Mouse (Mus musculus): ENCODE data around the gene Abl2.

Abl2 gene

DNA sequence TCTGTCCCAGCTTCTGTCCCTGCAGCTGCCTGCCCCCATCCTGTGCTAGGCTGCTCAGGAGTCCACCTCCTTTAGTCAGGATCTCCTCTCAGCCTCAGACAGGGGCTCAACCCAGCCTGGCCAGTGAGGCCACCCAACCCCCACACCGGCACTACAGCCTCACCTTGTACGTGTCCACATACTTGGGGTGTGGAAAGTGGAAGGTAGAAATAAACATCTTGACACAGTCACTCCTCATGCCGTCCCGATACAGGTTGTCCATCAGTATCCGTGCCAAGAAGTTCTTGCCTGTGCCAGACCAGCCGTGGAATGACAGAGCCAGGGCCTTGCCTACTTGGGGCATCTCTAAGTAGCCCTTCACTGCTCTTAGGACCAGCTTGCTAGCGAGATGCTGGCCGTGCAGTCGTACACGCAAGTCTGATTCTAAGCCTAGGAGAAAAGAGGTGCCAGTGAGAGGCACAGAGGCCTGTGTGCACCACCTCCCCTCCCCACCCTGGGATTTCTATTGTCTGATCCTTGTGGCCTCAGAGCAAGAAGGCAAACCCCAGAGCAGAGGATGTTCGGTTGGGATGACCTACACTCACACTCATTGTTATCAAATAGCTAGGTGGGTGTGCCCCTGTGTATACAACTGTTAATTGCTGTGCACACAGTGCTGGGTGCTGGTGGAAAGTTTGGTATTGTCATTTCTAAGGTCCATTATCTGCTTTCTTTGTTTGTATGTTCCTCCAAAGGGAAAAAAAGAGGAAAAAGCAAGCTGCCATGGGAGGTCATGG, 110.8 kb downstream of the Abl2 start:
- DNase-seq (ENCODE audit: low read depth, low spot score), result peak; percentile 93

DNA sequence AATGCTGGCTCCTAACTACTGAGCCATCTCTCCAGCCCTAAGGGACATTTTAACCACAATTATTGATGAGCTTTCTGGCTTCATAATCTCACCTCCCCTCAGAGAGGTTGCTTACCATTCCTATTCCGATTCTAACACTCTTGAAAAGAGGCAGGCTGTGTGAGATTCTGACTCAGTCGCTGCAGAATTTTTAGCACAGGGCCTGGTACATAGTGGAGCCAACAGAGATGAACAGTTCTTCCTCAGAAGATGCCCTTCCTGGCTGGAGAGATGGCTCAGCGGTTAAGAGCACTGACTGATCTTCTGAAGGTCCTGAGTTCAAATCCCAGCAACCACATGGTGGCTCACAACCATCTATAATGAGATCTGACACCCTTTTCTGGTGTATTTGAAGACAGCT, 113.3 kb downstream of the Abl2 start:
- DNase-seq (ENCODE audit: low read depth, low spot score), result no peak

DNA sequence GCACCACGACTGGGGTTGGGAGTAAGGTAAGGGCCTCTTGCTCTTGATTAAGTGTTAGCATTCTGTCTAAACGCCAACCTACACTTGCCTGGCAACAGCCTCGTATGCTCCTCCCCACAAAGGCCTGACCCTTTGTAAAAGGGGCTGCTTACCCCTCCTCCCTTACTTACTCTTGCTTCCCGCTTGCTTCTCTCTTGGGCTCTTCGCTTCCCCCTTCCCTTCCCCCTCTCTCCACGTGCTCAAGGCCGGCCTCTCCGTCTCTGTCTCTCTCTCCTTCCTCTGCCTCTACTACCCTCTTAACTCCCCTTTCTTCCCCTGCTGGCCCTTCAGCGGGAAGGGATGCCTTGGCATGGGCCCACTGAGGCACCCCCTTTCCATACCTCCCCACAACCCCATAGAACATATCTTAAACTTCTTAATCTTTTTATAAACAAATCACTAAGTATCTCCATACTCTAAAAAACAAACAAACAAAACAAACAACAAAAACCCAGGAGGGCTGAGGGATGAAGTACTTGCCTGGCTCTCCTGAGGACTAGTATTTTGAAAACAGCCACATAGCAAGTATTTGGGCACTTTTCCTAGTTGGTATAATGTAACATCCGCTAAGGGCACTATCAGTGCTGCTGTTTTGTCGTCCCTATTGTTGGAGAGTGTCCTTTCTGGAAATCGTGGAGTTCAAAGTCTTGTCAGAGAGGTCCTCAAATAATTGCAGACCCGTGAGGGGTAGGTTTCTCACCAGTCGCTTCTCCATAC, 114.3 kb downstream of the Abl2 start:
- DNase-seq (ENCODE audit: low read depth, low spot score), result peak; percentile 86

DNA sequence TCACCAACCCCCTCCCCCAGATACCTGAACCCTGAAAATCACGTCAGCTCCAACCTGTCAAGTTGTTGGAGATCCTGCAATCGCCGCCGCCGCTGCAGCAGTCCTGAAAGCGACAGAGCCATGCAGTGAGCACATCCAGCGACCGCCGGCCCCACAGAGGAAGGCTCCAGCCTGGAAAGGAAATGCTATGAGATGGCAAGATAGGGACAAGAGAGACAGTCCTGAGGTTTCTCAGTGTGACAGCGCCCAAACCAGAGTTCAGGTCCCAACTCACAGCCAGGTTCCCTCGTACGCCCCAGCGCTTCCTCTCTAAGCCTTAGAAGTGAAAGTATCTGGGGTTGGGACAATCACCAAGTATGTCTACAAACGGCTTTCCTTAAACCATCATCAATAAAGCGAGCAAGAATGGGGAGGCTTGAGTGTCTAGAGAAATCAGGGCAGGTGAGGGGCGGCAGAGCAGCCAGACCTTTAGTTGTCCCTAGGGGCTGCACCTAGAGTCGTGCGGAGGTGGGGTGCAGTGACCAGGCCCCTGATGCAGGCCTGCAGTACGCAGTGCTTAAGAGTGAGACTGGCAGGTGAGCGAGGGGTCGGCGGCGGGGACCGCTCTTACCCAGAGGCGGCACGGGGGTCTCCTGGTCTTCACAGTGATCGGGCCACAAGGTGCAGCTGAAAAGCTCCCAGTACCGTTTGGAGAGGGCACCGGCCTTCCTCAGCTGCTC, 115.0 kb downstream of the Abl2 start:
- DNase-seq (ENCODE audit: low read depth, low spot score), result peak; percentile 37

DNA sequence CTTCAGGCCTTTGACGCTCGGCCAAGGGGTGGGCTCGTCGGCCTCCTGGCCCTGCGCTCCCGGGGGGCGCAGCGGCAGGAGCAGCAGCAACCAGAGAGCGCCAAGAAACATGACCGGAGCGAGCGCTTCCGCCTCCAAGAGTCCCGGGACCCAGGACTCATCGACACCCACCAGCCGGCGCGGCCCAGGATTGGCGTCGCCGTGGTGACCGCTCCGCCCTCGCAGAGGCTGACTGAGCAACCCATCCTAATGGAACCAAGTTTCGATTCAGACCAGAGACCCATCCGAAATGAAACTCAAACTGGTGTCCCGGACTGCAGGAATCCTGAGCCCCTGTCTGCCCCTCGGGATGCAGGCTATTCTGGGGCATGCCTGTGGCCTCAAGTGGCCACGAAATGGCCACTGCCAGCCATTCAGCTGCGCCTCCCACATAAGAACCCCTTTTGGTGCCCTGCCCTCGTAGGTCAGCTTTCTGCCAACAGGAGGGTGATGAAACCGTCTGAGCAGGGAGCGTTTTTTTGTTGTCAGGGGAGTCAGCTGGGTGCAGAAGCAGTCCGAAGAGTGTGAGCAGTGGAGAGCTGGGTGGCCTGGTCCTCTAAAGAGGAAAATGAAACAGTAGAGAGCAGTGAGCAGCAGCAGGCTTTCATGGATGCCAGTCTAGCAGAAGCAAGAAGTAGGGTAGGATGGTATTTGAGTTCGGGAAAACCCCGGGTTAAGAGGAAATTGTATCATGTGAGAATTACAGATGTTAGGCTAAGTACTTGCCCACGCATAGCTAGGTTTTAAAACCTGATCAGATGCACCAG, 115.8 kb downstream of the Abl2 start, which contains the start of gene Tor3a:
Gene Tor3a (minus strand): TSS at position 162 of the 806 bp plus-strand sequence.
- peak; percentile 67 for DNase-seq (ENCODE audit: low read depth, low spot score)

DNA sequence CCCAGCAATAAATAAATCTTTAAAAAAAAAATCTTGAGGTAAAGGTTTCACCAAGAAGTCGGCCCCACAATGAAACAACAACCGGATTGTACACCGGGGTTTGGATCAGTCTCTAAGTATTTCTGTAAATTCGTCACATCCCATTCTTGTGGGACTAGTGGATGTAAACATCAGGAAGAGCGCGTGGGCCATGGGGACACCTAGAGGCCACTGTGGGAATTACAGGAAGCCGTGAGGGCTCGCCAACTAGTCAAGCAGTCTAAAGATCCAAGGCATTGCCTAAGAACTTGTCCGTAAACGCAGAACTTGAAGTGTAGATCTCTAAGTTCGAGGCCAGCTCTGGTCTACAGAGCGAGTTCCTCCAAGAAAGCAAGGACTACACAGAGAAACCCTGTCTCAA, 117.6 kb downstream of the Abl2 start:
- DNase-seq (ENCODE audit: low read depth, low spot score), result peak; percentile 95

DNA sequence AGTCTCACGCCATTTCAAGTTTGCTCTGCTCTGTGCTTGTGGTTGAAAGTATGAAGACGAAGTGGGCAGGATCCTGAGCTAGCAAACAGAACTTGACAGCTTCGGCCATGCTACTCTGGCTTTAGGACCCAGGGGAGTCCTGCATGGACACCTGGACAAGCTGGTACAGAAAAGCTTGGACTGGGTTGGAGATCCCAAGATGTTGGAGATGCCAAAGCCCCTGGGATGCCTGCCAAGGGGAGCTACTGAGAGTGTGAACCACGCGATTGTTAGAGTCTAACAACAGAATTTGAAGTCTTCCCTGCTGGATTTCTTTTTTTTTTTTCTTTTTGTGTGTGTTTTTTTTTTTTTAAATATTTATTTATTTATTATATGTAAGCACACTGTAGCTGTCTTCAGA, 118.0 kb downstream of the Abl2 start:
- DNase-seq (ENCODE audit: low read depth, low spot score), result no peak

DNA sequence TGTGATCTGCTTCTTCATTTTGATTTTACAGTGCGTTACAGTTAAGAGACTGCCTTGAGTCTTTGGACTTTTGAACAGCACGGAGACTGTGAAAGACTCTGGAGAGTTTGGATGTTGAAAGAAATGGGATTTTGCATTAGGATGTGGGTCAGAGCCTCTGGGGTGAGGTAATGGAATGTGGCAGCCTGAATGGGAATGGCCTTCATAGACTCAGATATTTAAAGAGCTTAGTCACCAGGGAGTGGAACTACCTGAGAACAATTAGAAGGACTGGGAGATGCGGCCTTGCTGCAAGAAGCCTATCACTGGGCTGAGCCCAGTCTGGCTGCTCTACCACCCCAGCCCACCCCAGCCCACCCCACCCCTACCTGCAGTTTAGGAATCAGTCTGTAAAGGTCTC, 118.6 kb downstream of the Abl2 start:
- DNase-seq (ENCODE audit: low read depth, low spot score), result peak; percentile 51

DNA sequence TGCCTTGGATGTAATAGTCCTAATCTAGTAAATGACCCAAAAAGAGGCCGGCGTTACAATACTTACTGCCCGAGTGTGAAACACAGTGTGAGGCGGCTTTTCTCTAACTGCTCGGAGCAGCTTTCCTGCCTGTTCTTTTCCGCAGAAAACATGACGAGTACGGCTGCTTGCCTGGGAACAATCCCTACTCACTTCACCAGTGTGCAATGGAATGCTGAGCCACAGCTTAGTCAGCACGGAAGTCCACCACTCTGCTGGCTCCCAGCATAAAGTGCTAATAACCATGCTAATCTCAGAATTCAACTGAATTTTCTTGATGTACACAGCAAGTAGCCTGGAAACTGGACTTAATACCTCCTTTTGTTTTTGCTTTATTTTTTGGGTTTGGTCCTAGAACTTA, 121.0 kb downstream of the Abl2 start:
- DNase-seq (ENCODE audit: low read depth, low spot score), result no peak

DNA sequence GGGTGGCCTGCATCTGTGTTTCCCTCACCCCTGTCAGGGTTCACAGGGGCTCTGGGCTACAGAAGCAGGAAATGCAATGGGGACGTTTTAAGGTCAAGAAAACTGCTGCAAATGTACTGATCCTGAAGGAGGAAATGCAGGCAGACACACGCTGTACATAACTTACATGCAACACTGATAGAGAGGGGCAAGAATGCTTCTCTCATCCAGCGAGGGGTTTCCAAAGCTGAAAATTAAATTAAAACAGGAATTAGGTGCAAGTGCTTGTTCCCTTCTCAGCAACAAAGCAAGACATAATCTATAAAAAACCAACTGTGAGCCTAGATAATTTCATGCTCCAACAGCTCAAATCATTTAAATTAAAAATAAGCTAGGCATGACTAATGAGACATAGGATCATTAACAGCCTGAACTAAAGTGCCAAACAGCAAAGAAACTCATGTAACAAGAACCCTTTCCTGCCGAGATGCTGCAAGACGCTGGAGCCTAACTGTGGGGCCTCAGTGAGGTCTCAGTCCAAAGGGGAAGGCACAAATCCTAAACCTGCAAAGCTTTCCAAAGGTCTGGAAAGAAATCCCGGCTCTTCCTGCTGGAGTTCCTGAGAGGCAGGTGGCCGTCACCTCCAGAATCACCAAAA, 127.6 kb downstream of the Abl2 start:
- DNase-seq (ENCODE audit: low read depth, low spot score), result no peak

Measured in ES-CJ7 (cell line).